Mouse (Mus musculus) G1E (cell line): ENCODE data around the gene Necab2. TPM values are rescaled to one million over a fixed set of nuclear protein-coding genes. Genes with fewer than 3 reads are reported as not detected.

Source experiments
- ATAC-seq: 2 replicates; pipeline ENCODE4 v1.8.0; 2016; ENCODE audit warnings: mild to moderate bottlenecking; ENCODE audit not compliant: insufficient number of reproducible peaks, poor library complexity, low FRiP score, severe bottlenecking; ENCODE audit errors: extremely low read depth
- DNase-seq: peaks from one replicate; pipeline ENCODE4 v3.0.0; 2012; ENCODE audit warnings: low spot score
- H3K27me3 ChIP-seq: 2 replicates; pipeline ENCODE4 v1.6.1; 2012; ENCODE audit warnings: mild to moderate bottlenecking, low read length, inconsistent platforms; ENCODE audit not compliant: insufficient read depth
- H3K36me3 ChIP-seq: replicated peaks from 2 replicates; pipeline ENCODE3; 2012; ENCODE audit warnings: mild to moderate bottlenecking, inconsistent platforms
- H3K4me1 ChIP-seq: 2 replicates; pipeline ENCODE4 v1.6.1; 2012; ENCODE audit warnings: low read depth, low read length, inconsistent platforms, mixed read lengths; ENCODE audit not compliant: insufficient read depth
- H3K4me3 ChIP-seq: 2 replicates; pipeline ENCODE4 v1.5.1; 2012; ENCODE audit warnings: low read depth, mild to moderate bottlenecking, inconsistent platforms, low read length, moderate library complexity, mixed read lengths
- H3K9me3 ChIP-seq: replicated peaks from 2 replicates; pipeline ENCODE4 v1.6.1; 2012; ENCODE audit warnings: inconsistent platforms
- CTCF ChIP-seq: IDR thresholded peaks from 2 replicates; pipeline ENCODE4 v1.5.1; 2012; ENCODE audit warnings: low read depth, low read length, inconsistent platforms, mixed read lengths
- GATA1 ChIP-seq: IDR thresholded peaks from 2 replicates; pipeline ENCODE4 v1.6.1; 2012; ENCODE audit warnings: borderline replicate concordance, low read length, inconsistent platforms, mixed read lengths
- GATA2 ChIP-seq: IDR thresholded peaks from 2 replicates; pipeline ENCODE4 v1.6.1; 2012; ENCODE audit warnings: low read depth, low read length, inconsistent platforms, borderline replicate concordance
- POLR2AphosphoS5 ChIP-seq: IDR thresholded peaks from 2 replicates; pipeline ENCODE4 v1.6.1; 2012; ENCODE audit warnings: low read depth, low read length, inconsistent platforms; ENCODE audit not compliant: insufficient replicate concordance
- TAL1 ChIP-seq: conservative IDR thresholded peaks from 2 replicates; pipeline ENCODE4 v1.6.1; 2012; ENCODE audit warnings: low read depth, low read length, inconsistent platforms, mixed read lengths
- polyA plus RNA-seq: library from polyadenylated mRNA; stranded (reverse); fragments of >175 nt; gene quantifications from 2 replicates; pipeline ENCODE4 v1.2.3, GENCODE M21; 2012
- total RNA-seq, 2 experiments: library from RNA; stranded (forward) in 1 of 2; stranded (reverse) in 1 of 2; fragments of 200-1000 nt in 1 of 2; fragments of >200 nt in 1 of 2; fragmentation: Nextera tagmentation in 1 of 2; gene quantifications; 2 replicates each; pipeline ENCODE4 v1.2.3; 2014 to 2017

The Necab2 gene
- total and polyA plus RNA-seq, 3 experiments, result not detected

DNA sequence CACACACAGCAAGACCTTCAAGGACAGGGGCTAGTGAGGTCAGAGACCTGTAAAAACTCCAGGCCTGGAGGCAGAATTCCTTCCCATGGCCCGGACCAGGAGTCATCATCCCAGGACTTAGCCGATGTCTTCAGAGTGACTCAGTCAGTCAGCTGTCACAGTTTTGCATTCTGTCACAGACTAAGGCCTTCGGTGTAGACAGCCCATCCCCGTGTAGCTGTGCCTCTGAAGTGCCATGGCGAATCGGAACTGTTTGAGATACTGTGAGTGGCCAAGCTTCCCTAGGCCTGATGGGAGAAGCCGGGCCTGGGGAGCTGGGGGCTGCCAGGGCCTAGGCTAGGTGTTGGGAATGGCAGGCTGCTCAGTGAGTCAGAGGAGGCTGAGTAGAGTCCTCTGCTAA lies 15.8 kb upstream of the Necab2 start:
- H3K9me3 ChIP-seq, result no peaks in the 10 kb centered on the region
- H3K4me1 ChIP-seq, result no peaks in the 10 kb centered on the region
- no peak overlapping the region for H3K4me3 ChIP-seq
- DNase-seq (no peak), ATAC-seq (no peak)
- H3K36me3 ChIP-seq, result no peaks in the 10 kb centered on the region
- H3K27me3 ChIP-seq, result peaks cover 49% of the 10 kb centered on the region
- TF ChIP-seq POLR2AphosphoS5 (no peak), GATA2 (no peak), CTCF (no peak), TAL1 (no peak), GATA1 (no peak)

- Histone ChIP-seq H3K9me3 (no peaks in the 10 kb centered on the region), H3K4me3 (no peak overlapping the region), H3K36me3 (no peaks in the 10 kb centered on the region), H3K4me1 (peaks cover 11% of the 10 kb centered on the region), H3K27me3 (peaks cover 52% of the 10 kb centered on the region)
- DNase-seq, result no peak
- no peak for ATAC-seq
- TF ChIP-seq CTCF, result no peak
- TF ChIP-seq GATA2, result no peak
- no peak for TF ChIP-seq POLR2AphosphoS5
- TF ChIP-seq GATA1, result no peak
- TF ChIP-seq TAL1, result no peak
Observed at GRCm38 (mm10) chr8:119432372-119432771, 14.1 kb upstream of the Necab2 start.

- ATAC-seq, result no peak
Observed at GRCm38 (mm10) chr8:119433582-119434174, 12.8 kb upstream of the Necab2 start, which contains the start of gene Osgin1. TSS of gene Osgin1 (plus strand) at chr8:119434124.

DNA sequence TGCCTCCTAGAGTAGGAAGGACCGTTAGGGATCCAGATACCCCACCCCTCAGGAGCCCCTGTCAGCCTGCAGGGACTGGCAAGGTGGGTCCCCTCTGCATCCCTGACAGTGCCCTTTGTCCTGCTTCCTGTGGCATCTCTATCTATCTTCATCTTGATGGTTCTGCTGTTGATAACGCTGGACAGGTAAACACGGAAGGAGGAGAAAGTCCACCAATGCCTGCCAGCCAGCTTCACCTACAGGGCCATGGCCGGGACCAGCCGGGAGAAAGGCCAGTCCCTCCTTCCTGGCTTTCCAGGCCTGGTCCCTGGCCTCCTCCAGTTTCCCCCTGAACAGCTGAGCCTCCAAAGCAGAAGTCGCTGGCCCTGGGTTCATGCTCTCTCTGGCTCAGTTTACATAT lies 11.9 kb upstream of the Necab2 start:
- no peak for ATAC-seq
- peaks cover 13% of the 10 kb centered on the region for H3K4me1 ChIP-seq

More at GRCm38 (mm10) chr8:119433582-119434174, 12.8 kb upstream of the Necab2 start, which contains the start of gene Osgin1:
- Histone ChIP-seq H3K27me3 (peaks cover 54% of the 10 kb centered on the region), H3K4me3 (no peak within 1 kb of the TSS), H3K36me3 (no peaks in the 10 kb centered on the region), H3K9me3 (no peaks in the 10 kb centered on the region), H3K4me1 (peaks cover 13% of the 10 kb centered on the region)
- no peak for DNase-seq
- TF ChIP-seq CTCF (no peak), GATA1 (no peak), GATA2 (no peak), POLR2AphosphoS5 (no peak), TAL1 (no peak)

GRCm38 (mm10) chr8:119435527-119435926 lies 11.0 kb upstream of the Necab2 start:
- Histone ChIP-seq H3K27me3 (peaks cover 54% of the 10 kb centered on the region), H3K4me3 (no peak overlapping the region), H3K4me1 (peaks cover 13% of the 10 kb centered on the region), H3K36me3 (no peaks in the 10 kb centered on the region), H3K9me3 (no peaks in the 10 kb centered on the region)
- ATAC-seq (no peak), DNase-seq (no peak)
- TF ChIP-seq CTCF, result no peak
- no peak for TF ChIP-seq GATA1
- no peak for TF ChIP-seq TAL1
- TF ChIP-seq POLR2AphosphoS5, result no peak
- no peak for TF ChIP-seq GATA2

More for the DNA sequence above, 11.9 kb upstream of the Necab2 start:
- Histone ChIP-seq H3K36me3 (no peaks in the 10 kb centered on the region), H3K4me3 (no peak overlapping the region), H3K27me3 (peaks cover 54% of the 10 kb centered on the region), H3K9me3 (no peaks in the 10 kb centered on the region)
- no peak for DNase-seq
- TF ChIP-seq CTCF, result no peak
- TF ChIP-seq GATA1, result no peak
- no peak for TF ChIP-seq TAL1
- no peak for TF ChIP-seq POLR2AphosphoS5
- no peak for TF ChIP-seq GATA2

GRCm38 (mm10) chr8:119436331-119436730 lies 10.2 kb upstream of the Necab2 start:
- Histone ChIP-seq H3K27me3 (peaks cover 48% of the 10 kb centered on the region), H3K4me3 (no peak overlapping the region), H3K36me3 (no peaks in the 10 kb centered on the region), H3K4me1 (peaks cover 19% of the 10 kb centered on the region), H3K9me3 (no peaks in the 10 kb centered on the region)
- no peak for TF ChIP-seq GATA2
- TF ChIP-seq GATA1, result no peak
- no peak for TF ChIP-seq CTCF
- no peak for TF ChIP-seq TAL1
- no peak for ATAC-seq
- DNase-seq, result no peak
